Mouse (Mus musculus): ENCODE data around the gene Tgm4. TPM values are rescaled to one million over a fixed set of nuclear protein-coding genes. Genes with fewer than 3 reads are reported as not detected.
A peak's percentile ranks its signal among the peaks of the same experiment; 100 is the strongest.

Gene Tgm4
- not detected for total RNA-seq (2021)
- polyA plus RNA-seq (2012; rRNA removed): 0.23 TPM in 1 of 2 replicates, not detected in the other
- long read RNA-seq: 0 reads

GRCm38 (mm10) chr9:123034426-123034825 is at the start of gene Tgm4:
TSS of gene Tgm4 (plus strand) at chr9:123034726.
- no peak within 1 kb of the TSS for H3K27ac ChIP-seq
- H3K27me3 ChIP-seq (ENCODE audit: control insufficient read depth, insufficient read depth, low read length): peaks cover under 1% of the 10 kb centered on the region; the same call in 1 of the 2 replicates
- H3K36me3 ChIP-seq (ENCODE audit: control insufficient read depth, insufficient read depth, low read length): no peaks in the 10 kb centered on the region
- 66% methylated on average over 4 of the region's 4 CpGs for WGBS
- no peak for DNase-seq
- no peaks in the 10 kb centered on the region for H3K79me2 ChIP-seq (replicated peaks; ENCODE audit: control insufficient read depth, insufficient read depth, low read length)
- H3K4me1 ChIP-seq (ENCODE audit: control insufficient read depth, insufficient read depth, low read length): no peaks in the 10 kb centered on the region
- intact Hi-C loops (cut with DNase I): no loop called here
- no peak within 1 kb of the TSS for H3K4me3 ChIP-seq
- no peak for TF ChIP-seq CTCF (IDR thresholded peaks at IDR 0.05)
- no peak for TF ChIP-seq EP300 (IDR thresholded peaks at IDR 0.05; ENCODE audit: insufficient read depth, low read depth, low read length)
- TF ChIP-seq POLR2A (IDR thresholded peaks at IDR 0.05; ENCODE audit: insufficient read depth, low read depth, low read length): no peak
- no peak within 1 kb of the TSS for H3K9ac ChIP-seq (ENCODE audit: low read depth, low read length)

DNA sequence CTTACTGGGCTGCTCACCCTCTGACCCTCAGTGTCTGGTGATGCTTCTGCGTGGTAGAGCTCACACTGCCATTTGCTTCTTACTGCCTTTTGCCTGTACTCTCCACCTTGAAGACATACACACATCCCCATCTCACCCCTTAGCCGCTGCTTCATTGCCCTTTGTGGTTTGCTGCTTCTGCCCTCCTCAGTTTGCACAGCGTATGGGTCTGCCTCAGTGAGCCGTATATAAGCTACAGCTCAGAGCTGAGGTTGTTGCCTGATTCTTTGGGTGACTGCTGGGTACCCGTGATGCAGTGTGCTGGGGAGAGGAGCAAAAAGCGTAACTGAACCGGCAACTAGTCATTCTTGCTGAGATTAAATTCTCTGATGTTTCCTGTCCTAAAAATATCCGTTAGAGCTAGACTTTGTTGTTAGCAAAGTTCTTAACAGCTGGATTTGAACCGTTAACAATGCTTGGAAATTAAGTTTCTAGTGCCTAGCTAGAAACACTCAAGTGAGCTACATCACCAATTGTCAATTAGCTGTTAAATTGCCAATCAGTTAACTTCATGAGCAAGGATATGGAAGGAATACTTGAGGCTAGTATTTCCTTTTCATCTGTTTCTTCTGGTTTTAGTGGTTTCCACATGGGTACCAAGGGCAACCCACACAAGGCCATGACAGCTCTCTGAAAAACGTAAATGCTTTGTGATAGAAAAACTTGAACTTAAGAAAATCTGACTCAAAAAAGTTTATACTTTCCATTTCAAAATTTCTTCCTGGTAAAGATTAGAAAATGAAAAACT is 35.9 kb upstream of the Tgm4 start:
- no peaks in the 10 kb centered on the region for H3K79me2 ChIP-seq (replicated peaks; ENCODE audit: control insufficient read depth, insufficient read depth, low read length)
- intact Hi-C loops (cut with DNase I): no loop called here
- DNase-seq: no peak
- no peak overlapping the region for H3K27ac ChIP-seq
- no peaks in the 10 kb centered on the region for H3K36me3 ChIP-seq (ENCODE audit: control insufficient read depth, insufficient read depth, low read length)
- WGBS: 88% methylated on average over 10 of the region's 10 CpGs
- no peak for TF ChIP-seq POLR2A (IDR thresholded peaks at IDR 0.05; ENCODE audit: insufficient read depth, low read depth, low read length)
- no peak for TF ChIP-seq EP300 (IDR thresholded peaks at IDR 0.05; ENCODE audit: insufficient read depth, low read depth, low read length)
- no peak for TF ChIP-seq CTCF (IDR thresholded peaks at IDR 0.05)
- no peaks in the 10 kb centered on the region for H3K27me3 ChIP-seq (ENCODE audit: control insufficient read depth, insufficient read depth, low read length)
- no peak overlapping the region for H3K9ac ChIP-seq (ENCODE audit: low read depth, low read length)
- H3K4me1 ChIP-seq (ENCODE audit: control insufficient read depth, insufficient read depth, low read length): no peaks in the 10 kb centered on the region
- H3K4me3 ChIP-seq: no peak overlapping the region

GRCm38 (mm10) chr9:122999193-122999586 is 35.3 kb upstream of the Tgm4 start:
- Histone ChIP-seq H3K36me3 (ENCODE audit: control insufficient read depth, insufficient read depth, low read length) (no peaks in the 10 kb centered on the region), H3K4me1 (ENCODE audit: control insufficient read depth, insufficient read depth, low read length) (no peaks in the 10 kb centered on the region), H3K4me3 (no peak overlapping the region), H3K27ac (no peak overlapping the region), H3K9ac (ENCODE audit: low read depth, low read length) (no peak overlapping the region), H3K79me2 (replicated peaks; ENCODE audit: control insufficient read depth, insufficient read depth, low read length) (no peaks in the 10 kb centered on the region), H3K27me3 (ENCODE audit: control insufficient read depth, insufficient read depth, low read length) (no peaks in the 10 kb centered on the region)
- no peak for DNase-seq
- intact Hi-C loops (cut with DNase I): no loop called here
- 89% methylated on average over 4 of the region's 4 CpGs for WGBS
- TF ChIP-seq POLR2A (IDR thresholded peaks at IDR 0.05; ENCODE audit: insufficient read depth, low read depth, low read length): no peak
- TF ChIP-seq EP300 (IDR thresholded peaks at IDR 0.05; ENCODE audit: insufficient read depth, low read depth, low read length): no peak
- no peak for TF ChIP-seq CTCF (IDR thresholded peaks at IDR 0.05)

- TF ChIP-seq CTCF (IDR thresholded peaks at IDR 0.05): no peak
- TF ChIP-seq EP300 (IDR thresholded peaks at IDR 0.05; ENCODE audit: insufficient read depth, low read depth, low read length): no peak
- TF ChIP-seq POLR2A (IDR thresholded peaks at IDR 0.05; ENCODE audit: insufficient read depth, low read depth, low read length): no peak
- no peaks in the 10 kb centered on the region for H3K36me3 ChIP-seq (ENCODE audit: control insufficient read depth, insufficient read depth, low read length)
- no peak overlapping the region for H3K27ac ChIP-seq
- no peak overlapping the region for H3K9ac ChIP-seq (ENCODE audit: low read depth, low read length)
- H3K79me2 ChIP-seq (replicated peaks; ENCODE audit: control insufficient read depth, insufficient read depth, low read length): no peaks in the 10 kb centered on the region
- no peaks in the 10 kb centered on the region for H3K27me3 ChIP-seq (ENCODE audit: control insufficient read depth, insufficient read depth, low read length)
- no peak for DNase-seq
- H3K4me1 ChIP-seq (ENCODE audit: control insufficient read depth, insufficient read depth, low read length): no peaks in the 10 kb centered on the region
- intact Hi-C loops (cut with DNase I): no loop called here
- 92% methylated on average over 2 of the region's 2 CpGs for WGBS
- H3K4me3 ChIP-seq: no peak overlapping the region
Measured at GRCm38 (mm10) chr9:123004718-123005117, 29.8 kb upstream of the Tgm4 start.

DNA sequence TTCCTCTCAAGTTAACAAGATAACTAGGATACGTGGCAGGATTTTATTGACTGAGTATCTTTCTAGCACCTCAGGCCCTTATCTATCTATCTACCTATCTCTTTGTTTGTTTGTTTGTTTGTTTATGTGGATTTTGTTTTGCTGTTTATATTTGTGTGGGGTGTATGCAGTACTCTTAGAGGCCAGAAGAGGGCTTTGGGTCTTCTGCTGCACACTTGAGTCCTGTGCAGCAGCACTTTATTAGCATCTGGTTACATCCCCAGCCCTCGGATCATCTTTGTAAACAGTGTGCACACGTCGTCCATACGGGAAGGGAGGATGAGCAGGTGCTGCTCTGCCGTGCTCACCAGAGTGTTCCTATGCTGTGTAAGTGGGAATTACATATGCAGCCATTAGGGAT is 28.5 kb upstream of the Tgm4 start:
- H3K4me3 ChIP-seq: no peak overlapping the region
- no peak overlapping the region for H3K27ac ChIP-seq
- H3K79me2 ChIP-seq (replicated peaks; ENCODE audit: control insufficient read depth, insufficient read depth, low read length): no peaks in the 10 kb centered on the region
- H3K27me3 ChIP-seq (ENCODE audit: control insufficient read depth, insufficient read depth, low read length): no peaks in the 10 kb centered on the region
- DNase-seq: no peak
- H3K36me3 ChIP-seq (ENCODE audit: control insufficient read depth, insufficient read depth, low read length): no peaks in the 10 kb centered on the region
- intact Hi-C loops (cut with DNase I): no loop called here
- no peaks in the 10 kb centered on the region for H3K4me1 ChIP-seq (ENCODE audit: control insufficient read depth, insufficient read depth, low read length)
- no peak overlapping the region for H3K9ac ChIP-seq (ENCODE audit: low read depth, low read length)
- WGBS: 85% methylated on average over 6 of the region's 6 CpGs
- peak; percentile 61 for TF ChIP-seq CTCF (IDR thresholded peaks at IDR 0.05)
- no peak for TF ChIP-seq EP300 (IDR thresholded peaks at IDR 0.05; ENCODE audit: insufficient read depth, low read depth, low read length)
- no peak for TF ChIP-seq POLR2A (IDR thresholded peaks at IDR 0.05; ENCODE audit: insufficient read depth, low read depth, low read length)

GRCm38 (mm10) chr9:123020995-123021631 is 13.4 kb upstream of the Tgm4 start, which contains the start of gene Tmem42:
TSS of gene Tmem42 (plus strand) at chr9:123021326.
- DNase-seq: peak; percentile 89 to 93
- Histone ChIP-seq H3K9ac (ENCODE audit: low read depth, low read length) (peak within 1 kb of the TSS; percentile 90), H3K79me2 (replicated peaks; ENCODE audit: control insufficient read depth, insufficient read depth, low read length) (no peaks in the 10 kb centered on the region), H3K36me3 (ENCODE audit: control insufficient read depth, insufficient read depth, low read length) (no peaks in the 10 kb centered on the region), H3K27ac (peak within 1 kb of the TSS; percentile 91), H3K4me1 (ENCODE audit: control insufficient read depth, insufficient read depth, low read length) (peaks cover 4% of the 10 kb centered on the region), H3K27me3 (ENCODE audit: control insufficient read depth, insufficient read depth, low read length) (no peaks in the 10 kb centered on the region), H3K4me3 (peak within 1 kb of the TSS; percentile 60)
- TF ChIP-seq EP300 (IDR thresholded peaks at IDR 0.05; ENCODE audit: insufficient read depth, low read depth, low read length) (no peak), POLR2A (IDR thresholded peaks at IDR 0.05; ENCODE audit: insufficient read depth, low read depth, low read length) (no peak), CTCF (IDR thresholded peaks at IDR 0.05) (no peak)
- under 1% methylated on average over 66 of the region's 69 CpGs for WGBS
- intact Hi-C loops (cut with DNase I): loop anchor here (1.0 to 5.0 kb wide), 3 partner anchors 69 to 216 kb away; partner anchors contain the start of genes 1110059G10Rik, Exosc7, Kif15 and Tcaim

All from heart, adult 2 months (tissue).